Mouse (Mus musculus) liver, postnatal 0 days (tissue): Measurements from ENCODE around the gene Hist1h2bb. TPM values are rescaled to one million over a fixed set of nuclear protein-coding genes. Genes with fewer than 3 reads are reported as not detected.
"Not testable (repeated sequence)": the region's sequence is repeated elsewhere in the genome, so short reads cannot be mapped to it uniquely, and the experiment has no call there.

ENCODE experiments used
- ATAC-seq: fragments of 200-750 bp; cut with Nextera tagmentation; 2 replicates; pipeline ENCODE4 v1.8.0; 2017; ENCODE audit warnings: mild to moderate bottlenecking, moderate library complexity
- DNase-seq: peaks from one replicate; pipeline ENCODE4 v3.0.0-alpha.2; 2016
- H3K27ac ChIP-seq: fragments of 300-500 bp; sonication (generic); 2 replicates; pipeline ENCODE4 v1.5.1; 2014; ENCODE audit warnings: antibody characterized with exemption, moderate library complexity, mild to moderate bottlenecking, low read depth
- H3K27me3 ChIP-seq: fragments of 300-500 bp; sonication (generic); 2 replicates; pipeline ENCODE4 v1.6.1; 2014; ENCODE audit warnings: low read length, control low read depth, mixed read lengths; ENCODE audit not compliant: insufficient read depth
- H3K36me3 ChIP-seq: fragments of 300-500 bp; sonication (generic); replicated peaks from 2 replicates; pipeline ENCODE4 v1.6.1; 2014; ENCODE audit warnings: mild to moderate bottlenecking, control low read depth, low read length, moderate library complexity, mixed read lengths; ENCODE audit not compliant: insufficient read depth
- H3K4me1 ChIP-seq: fragments of 300-500 bp; sonication (generic); 2 replicates; pipeline ENCODE4 v1.6.1; 2014; ENCODE audit warnings: antibody characterized with exemption, mild to moderate bottlenecking, control low read depth; ENCODE audit not compliant: insufficient read depth
- H3K4me2 ChIP-seq: fragments of 300-500 bp; sonication (generic); 2 replicates; pipeline ENCODE4 v1.6.1; 2014; ENCODE audit warnings: low read depth, mild to moderate bottlenecking, low read length, moderate library complexity, mixed read lengths
- H3K4me3 ChIP-seq: fragments of 300-500 bp; sonication (generic); 2 replicates; pipeline ENCODE4 v1.5.1; 2014; ENCODE audit warnings: low read depth, low read length
- H3K9ac ChIP-seq: fragments of 300-500 bp; sonication (generic); replicated peaks from 2 replicates; pipeline ENCODE4 v1.6.1; 2014; ENCODE audit warnings: mild to moderate bottlenecking, moderate library complexity
- H3K9me3 ChIP-seq: fragments of 300-500 bp; sonication (generic); 2 replicates; pipeline ENCODE4 v1.6.1; 2016; ENCODE audit warnings: mild to moderate bottlenecking, control low read depth, low read length, mixed read lengths
- CTCF ChIP-seq: sonication (generic); IDR thresholded peaks from 2 replicates; pipeline ENCODE4 v1.5.1; 2016; ENCODE audit warnings: antibody characterized with exemption, low read depth
- EP300 ChIP-seq: IDR thresholded peaks from 2 replicates; pipeline ENCODE4 v1.6.1; 2016; ENCODE audit warnings: antibody characterized with exemption, low read depth, mild to moderate bottlenecking
- WGBS: fragments of 180-500 bp; shearing (Covaris S2); extraction: QIAGEN DNeasy Blood & Tissue Kit; methylation state at CpG from one replicate; pipeline ENCODE4 v1.1.7; 2014; ENCODE audit not compliant: insufficient replicate concordance; 5-methylcytosine and 5-hydroxymethylcytosine counted together
- polyA plus RNA-seq: library from polyadenylated mRNA; unstranded; fragments of >200 nt; fragmentation: Nextera tagmentation; extraction: Ambion mirVana; gene quantifications from 2 replicates; pipeline ENCODE4 v1.2.1, GENCODE M21; 2015

Hist1h2bb gene
- polyA plus RNA-seq, 1 experiment from 2014 or later = 2.7 TPM

DNA sequence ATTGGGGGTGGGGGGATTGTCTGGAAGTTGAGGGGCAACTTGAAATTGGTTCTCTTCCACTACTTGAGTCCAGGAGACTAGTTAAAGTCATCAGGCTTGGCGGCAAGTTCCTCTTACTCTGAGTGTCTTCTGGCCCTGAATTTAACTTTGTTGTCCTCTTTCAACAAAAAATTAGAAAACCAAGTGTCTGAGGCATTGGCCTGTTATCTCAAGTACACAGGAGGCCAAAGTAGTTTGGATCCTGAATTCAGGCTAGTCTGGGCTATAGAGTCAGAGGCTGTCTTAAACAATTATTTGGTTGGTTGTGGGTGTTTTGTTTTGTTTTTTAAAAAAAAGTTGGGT, 18.6 kb downstream of the Hist1h2bb start:
- DNase-seq = no peak

GRCm38 (mm10) chr13:23766772-23767171, 20.2 kb downstream of the Hist1h2bb start:
- H3K4me2 ChIP-seq = no peak overlapping the region
- DNase-seq (no peak), ATAC-seq (no peak)
- no peak overlapping the region for H3K4me3 ChIP-seq
- H3K27ac ChIP-seq = no peak overlapping the region
- TF ChIP-seq CTCF (no peak), EP300 (no peak)
- H3K9ac ChIP-seq = no peak overlapping the region
- H3K9me3 ChIP-seq = no peaks in the 10 kb centered on the region
- H3K27me3 ChIP-seq = no peaks in the 10 kb centered on the region
- H3K36me3 ChIP-seq = no peaks in the 10 kb centered on the region
- peaks cover 15% of the 10 kb centered on the region for H3K4me1 ChIP-seq

More for the DNA sequence above, 18.6 kb downstream of the Hist1h2bb start:
- peak overlapping the region; percentile 79; the same call in 1 of the 2 replicates for H3K9ac ChIP-seq
- ATAC-seq = no peak
- no peaks in the 10 kb centered on the region for H3K36me3 ChIP-seq
- TF ChIP-seq CTCF (no peak), EP300 (0 out of 2 replicates have a peak, but pooled peaks have one; percentile 28)
- H3K4me3 ChIP-seq = peak overlapping the region; percentile 59; the same call in 1 of the 2 replicates
- H3K27ac ChIP-seq = peak overlapping the region; percentile 97
- H3K9me3 ChIP-seq = no peaks in the 10 kb centered on the region
- H3K27me3 ChIP-seq = no peaks in the 10 kb centered on the region
- H3K4me1 ChIP-seq = peaks cover 20% of the 10 kb centered on the region
- H3K4me2 ChIP-seq = peak overlapping the region; percentile 84
- 30% methylated on average over 1 of the region's 1 CpGs for WGBS

GRCm38 (mm10) chr13:23768834-23769397, 22.4 kb downstream of the Hist1h2bb start:
- Histone ChIP-seq H3K27me3 (no peaks in the 10 kb centered on the region), H3K4me2 (no peak overlapping the region), H3K9ac (no peak overlapping the region), H3K36me3 (no peaks in the 10 kb centered on the region), H3K4me3 (no peak overlapping the region), H3K27ac (no peak overlapping the region), H3K4me1 (peaks cover 12% of the 10 kb centered on the region), H3K9me3 (no peaks in the 10 kb centered on the region)
- DNase-seq (no peak), ATAC-seq (no peak)
- TF ChIP-seq EP300 (no peak), CTCF (no peak)
- WGBS = 30% methylated on average over 5 of the region's 5 CpGs

GRCm38 (mm10) chr13:23769613-23770012, 23.1 kb downstream of the Hist1h2bb start, which contains the start of gene Trim38:
Gene Trim38, plus strand, starts transcription at chr13:23769913.
- not testable (repeated sequence) for H3K27me3 ChIP-seq, DNase-seq, H3K4me2 ChIP-seq, H3K9ac ChIP-seq, H3K27ac ChIP-seq, H3K36me3 ChIP-seq, ATAC-seq, H3K4me1 ChIP-seq, H3K9me3 ChIP-seq, H3K4me3 ChIP-seq
- WGBS = 73% methylated on average over 2 of the region's 2 CpGs

GRCm38 (mm10) chr13:23772561-23773313, 26.2 kb downstream of the Hist1h2bb start:
- peak; percentile 89 for ATAC-seq
- no peaks in the 10 kb centered on the region for H3K9me3 ChIP-seq
- DNase-seq = peak; percentile 60
- H3K27me3 ChIP-seq = no peaks in the 10 kb centered on the region
- peak overlapping the region; percentile 56 for H3K4me2 ChIP-seq
- 0 out of 2 replicates have a peak overlapping the region, but pooled peaks have one; percentile 13 for H3K9ac ChIP-seq
- no peaks in the 10 kb centered on the region for H3K36me3 ChIP-seq
- WGBS = 23% methylated on average over 21 of the region's 21 CpGs
- H3K4me1 ChIP-seq = peaks cover 4% of the 10 kb centered on the region; the same call in 1 of the 2 replicates
- no peak overlapping the region for H3K4me3 ChIP-seq
- TF ChIP-seq CTCF (no peak), EP300 (no peak)
- H3K27ac ChIP-seq = no peak overlapping the region

DNA sequence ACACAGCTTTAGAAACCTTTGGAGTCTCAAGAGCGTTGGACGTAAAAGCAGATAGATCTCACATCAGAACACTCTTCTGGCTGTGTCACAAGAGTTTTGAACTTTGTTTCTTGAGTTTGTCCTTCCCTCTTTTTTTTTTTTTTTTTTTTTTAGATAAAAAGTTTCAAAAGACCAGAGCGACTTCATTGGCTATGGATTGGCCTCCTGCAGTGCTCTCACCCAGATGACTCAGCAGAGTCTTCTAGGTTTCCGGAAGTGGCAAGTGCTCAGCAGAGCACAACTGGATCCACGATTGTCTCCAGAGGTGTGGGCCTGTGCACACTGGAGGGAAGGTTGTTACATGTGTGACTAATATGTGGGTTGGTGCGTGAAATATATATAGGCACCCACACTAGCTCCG, 31.8 kb downstream of the Hist1h2bb start:
- Histone ChIP-seq H3K9me3 (no peaks in the 10 kb centered on the region), H3K9ac (no peak overlapping the region), H3K4me2 (no peak overlapping the region), H3K4me1 (no peaks in the 10 kb centered on the region), H3K27ac (no peak overlapping the region), H3K36me3 (no peaks in the 10 kb centered on the region), H3K27me3 (no peaks in the 10 kb centered on the region), H3K4me3 (no peak overlapping the region)
- ATAC-seq (no peak), DNase-seq (no peak)
- TF ChIP-seq EP300 (no peak), CTCF (no peak)
- 75% methylated on average over 7 of the region's 7 CpGs for WGBS
